Mouse (Mus musculus): ENCODE data around the gene Mgarp.

GRCm38 (mm10) chr3:51366926-51367325 lies 29.6 kb downstream of the Mgarp start:
- TF ChIP-seq POLR2A (IDR thresholded peaks at IDR 0.05; ENCODE audit: control insufficient read depth, low read depth, low read length) (no peak), CTCF (IDR thresholded peaks at IDR 0.05; ENCODE audit: control insufficient read depth, insufficient read depth, insufficient replicate concordance, low read depth, low read length) (no peak)

Data from testis, adult 2 months (tissue).